Mouse (Mus musculus): ENCODE measurements around the gene Eif2d. TPM values are rescaled to one million over a fixed set of nuclear protein-coding genes. Genes with fewer than 3 reads are reported as not detected.

Eif2d gene
- polyA plus RNA-seq, 2 experiments, result 19.0 to 30.1 TPM

GRCm38 (mm10) chr1:131213361-131213760 lies 60.4 kb downstream of the Eif2d start:
- Histone ChIP-seq H3K4me2 (ENCODE audit: low read depth) (no peak overlapping the region), H3K27ac (no peak overlapping the region), H3K9ac (replicated peaks) (no peak overlapping the region), H3K27me3 (ENCODE audit: control insufficient read depth, insufficient read depth, low read length) (no peaks in the 10 kb centered on the region), H3K36me3 (replicated peaks; ENCODE audit: control insufficient read depth, insufficient read depth, low read depth) (no peaks in the 10 kb centered on the region), H3K9me3 (ENCODE audit: control insufficient read depth, low read length) (no peaks in the 10 kb centered on the region), H3K4me3 (ENCODE audit: insufficient read depth in 1 of 2, low read depth in 2 of 2, low read length in 2 of 2) (no peak overlapping the region), H3K4me1 (replicated peaks; ENCODE audit: control insufficient read depth in 2 of 2, insufficient read depth in 2 of 2, low read length in 1 of 2) (no peaks in the 10 kb centered on the region; a peak in 1 of 4 replicates)
- WGBS (ENCODE audit: insufficient replicate concordance), result 59% methylated on average over 6 of the region's 6 CpGs
- no peak for DNase-seq (ENCODE audit: low read depth in 3 of 3, low spot score in 3 of 3)
- TF ChIP-seq CTCF (IDR thresholded peaks at IDR 0.05; ENCODE audit: low read depth) (no peak), EP300 (IDR thresholded peaks at IDR 0.05; ENCODE audit: low read depth) (no peak)
- no peak for ATAC-seq (ENCODE audit: insufficient read depth)

- DNase-seq (ENCODE audit: low read depth in 3 of 3, low spot score in 3 of 3), result no peak
- no peaks in the 10 kb centered on the region for H3K9me3 ChIP-seq (ENCODE audit: control insufficient read depth, low read length)
- no peak overlapping the region for H3K27ac ChIP-seq
- no peak overlapping the region for H3K4me2 ChIP-seq (ENCODE audit: low read depth)
- no peak overlapping the region for H3K9ac ChIP-seq (replicated peaks)
- WGBS (ENCODE audit: insufficient replicate concordance), result 47% methylated on average over 11 of the region's 11 CpGs
- H3K4me1 ChIP-seq (replicated peaks; ENCODE audit: control insufficient read depth in 2 of 2, insufficient read depth in 2 of 2, low read length in 1 of 2), result no peaks in the 10 kb centered on the region
- no peak for ATAC-seq (ENCODE audit: insufficient read depth)
- H3K4me3 ChIP-seq (ENCODE audit: insufficient read depth in 1 of 2, low read depth in 2 of 2, low read length in 2 of 2), result no peak overlapping the region
- TF ChIP-seq CTCF (IDR thresholded peaks at IDR 0.05; ENCODE audit: low read depth), result no peak
- no peak for TF ChIP-seq EP300 (IDR thresholded peaks at IDR 0.05; ENCODE audit: low read depth)
- H3K27me3 ChIP-seq (ENCODE audit: control insufficient read depth, insufficient read depth, low read length), result no peaks in the 10 kb centered on the region
- no peaks in the 10 kb centered on the region for H3K36me3 ChIP-seq (replicated peaks; ENCODE audit: control insufficient read depth, insufficient read depth, low read depth)
These were observed 66.0 kb downstream of the Eif2d start for GRCm38 (mm10) chr1:131218933-131219332.

GRCm38 (mm10) chr1:131221822-131222590 lies 69.0 kb downstream of the Eif2d start:
- Histone ChIP-seq H3K9ac (replicated peaks) (no peak overlapping the region), H3K4me2 (ENCODE audit: low read depth) (no peak overlapping the region), H3K36me3 (replicated peaks; ENCODE audit: control insufficient read depth, insufficient read depth, low read depth) (no peaks in the 10 kb centered on the region), H3K4me1 (replicated peaks; ENCODE audit: control insufficient read depth in 2 of 2, insufficient read depth in 2 of 2, low read length in 1 of 2) (no peaks in the 10 kb centered on the region), H3K9me3 (ENCODE audit: control insufficient read depth, low read length) (no peaks in the 10 kb centered on the region), H3K27me3 (ENCODE audit: control insufficient read depth, insufficient read depth, low read length) (no peaks in the 10 kb centered on the region), H3K27ac (no peak overlapping the region), H3K4me3 (ENCODE audit: insufficient read depth in 1 of 2, low read depth in 2 of 2, low read length in 2 of 2) (no peak overlapping the region)
- DNase-seq (ENCODE audit: low read depth in 3 of 3, low spot score in 3 of 3) (no peak), ATAC-seq (ENCODE audit: insufficient read depth) (no peak)
- no peak for TF ChIP-seq EP300 (IDR thresholded peaks at IDR 0.05; ENCODE audit: low read depth)
- no peak for TF ChIP-seq CTCF (IDR thresholded peaks at IDR 0.05; ENCODE audit: low read depth)
- WGBS (ENCODE audit: insufficient replicate concordance), result 66% methylated on average over 13 of the region's 13 CpGs

GRCm38 (mm10) chr1:131223345-131223744 lies 70.4 kb downstream of the Eif2d start:
- TF ChIP-seq CTCF (IDR thresholded peaks at IDR 0.05; ENCODE audit: low read depth) (no peak), EP300 (IDR thresholded peaks at IDR 0.05; ENCODE audit: low read depth) (no peak)
- Histone ChIP-seq H3K4me2 (ENCODE audit: low read depth) (no peak overlapping the region), H3K4me3 (ENCODE audit: insufficient read depth in 1 of 2, low read depth in 2 of 2, low read length in 2 of 2) (no peak overlapping the region), H3K27ac (no peak overlapping the region), H3K27me3 (ENCODE audit: control insufficient read depth, insufficient read depth, low read length) (no peaks in the 10 kb centered on the region), H3K4me1 (replicated peaks; ENCODE audit: control insufficient read depth in 2 of 2, insufficient read depth in 2 of 2, low read length in 1 of 2) (no peaks in the 10 kb centered on the region), H3K9me3 (ENCODE audit: control insufficient read depth, low read length) (no peaks in the 10 kb centered on the region), H3K36me3 (replicated peaks; ENCODE audit: control insufficient read depth, insufficient read depth, low read depth) (no peaks in the 10 kb centered on the region), H3K9ac (replicated peaks) (no peak overlapping the region)
- no peak for DNase-seq (ENCODE audit: low read depth in 3 of 3, low spot score in 3 of 3)
- 56% methylated on average over 2 of the region's 2 CpGs for WGBS (ENCODE audit: insufficient replicate concordance)
- no peak for ATAC-seq (ENCODE audit: insufficient read depth)

GRCm38 (mm10) chr1:131224848-131225471 lies 72.0 kb downstream of the Eif2d start:
- 68% methylated on average over 12 of the region's 12 CpGs for WGBS (ENCODE audit: insufficient replicate concordance)
- ATAC-seq (ENCODE audit: insufficient read depth), result no peak

More at GRCm38 (mm10) chr1:131224848-131225471, 72.0 kb downstream of the Eif2d start:
- TF ChIP-seq CTCF (IDR thresholded peaks at IDR 0.05; ENCODE audit: low read depth), result no peak
- no peak for TF ChIP-seq EP300 (IDR thresholded peaks at IDR 0.05; ENCODE audit: low read depth)
- Histone ChIP-seq H3K9ac (replicated peaks) (no peak overlapping the region), H3K4me2 (ENCODE audit: low read depth) (no peak overlapping the region), H3K4me1 (replicated peaks; ENCODE audit: control insufficient read depth in 2 of 2, insufficient read depth in 2 of 2, low read length in 1 of 2) (no peaks in the 10 kb centered on the region), H3K36me3 (replicated peaks; ENCODE audit: control insufficient read depth, insufficient read depth, low read depth) (no peaks in the 10 kb centered on the region), H3K4me3 (ENCODE audit: insufficient read depth in 1 of 2, low read depth in 2 of 2, low read length in 2 of 2) (no peak overlapping the region), H3K27me3 (ENCODE audit: control insufficient read depth, insufficient read depth, low read length) (no peaks in the 10 kb centered on the region), H3K27ac (no peak overlapping the region), H3K9me3 (ENCODE audit: control insufficient read depth, low read length) (no peaks in the 10 kb centered on the region)
- no peak for DNase-seq (ENCODE audit: low read depth in 3 of 3, low spot score in 3 of 3)

Measured in liver, embryonic 14.5 days (tissue).